Mouse (Mus musculus) embryonic facial prominence, embryonic 12.5 days (tissue): ENCODE results near the gene Ugt1a9. TPM values are rescaled to one million over a fixed set of nuclear protein-coding genes. Genes with fewer than 3 reads are reported as not detected.
A peak's percentile ranks its signal among the peaks of the same experiment; 100 is the strongest.

Experiments
- ATAC-seq: fragments of 200-750 bp; cut with Nextera tagmentation; 2 replicates; pipeline ENCODE4 v1.8.0; 2017; ENCODE audit not compliant: insufficient number of reproducible peaks, insufficient read depth, low FRiP score, low TSS enrichment
- H3K27ac ChIP-seq: fragments of 300-500 bp; sonication (generic); 2 replicates; pipeline ENCODE4 v1.5.1; 2016; ENCODE audit warnings: mild to moderate bottlenecking
- H3K27me3 ChIP-seq: fragments of 300-500 bp; sonication (generic); 2 replicates; pipeline ENCODE4 v1.6.1; 2016; ENCODE audit warnings: mild to moderate bottlenecking, moderate library complexity
- H3K36me3 ChIP-seq: fragments of 300-500 bp; sonication (generic); 2 replicates; pipeline ENCODE4 v1.6.1; 2016; ENCODE audit warnings: mild to moderate bottlenecking
- H3K4me1 ChIP-seq: fragments of 300-500 bp; sonication (generic); 2 replicates; pipeline ENCODE4 v1.6.1; 2016
- H3K4me2 ChIP-seq: fragments of 300-500 bp; sonication (generic); replicated peaks from 2 replicates; pipeline ENCODE4 v1.6.1; 2016; ENCODE audit warnings: mild to moderate bottlenecking, moderate library complexity
- H3K4me3 ChIP-seq: fragments of 300-500 bp; sonication (generic); 2 replicates; pipeline ENCODE4 v1.5.1; 2016; ENCODE audit warnings: mild to moderate bottlenecking
- H3K9ac ChIP-seq: fragments of 300-500 bp; sonication (generic); 2 replicates; pipeline ENCODE4 v1.6.1; 2016; ENCODE audit warnings: mild to moderate bottlenecking, moderate library complexity
- H3K9me3 ChIP-seq: fragments of 300-500 bp; sonication (generic); 2 replicates; pipeline ENCODE4 v1.6.1; 2016; ENCODE audit warnings: mild to moderate bottlenecking, moderate library complexity
- WGBS: fragments of 180-500 bp; shearing (Covaris S2); methylation state at CpG from one replicate; pipeline ENCODE4 v1.1.7; 2016; 5-methylcytosine and 5-hydroxymethylcytosine counted together
- polyA plus RNA-seq: library from polyadenylated mRNA; unstranded; fragments of >200 nt; fragmentation: Nextera tagmentation; extraction: Ambion mirVana; gene quantifications from 2 replicates; pipeline ENCODE4 v1.2.1, GENCODE M21; 2016

The Ugt1a9 gene
- polyA plus RNA-seq, 1 experiment from 2014 or later: not detected

DNA sequence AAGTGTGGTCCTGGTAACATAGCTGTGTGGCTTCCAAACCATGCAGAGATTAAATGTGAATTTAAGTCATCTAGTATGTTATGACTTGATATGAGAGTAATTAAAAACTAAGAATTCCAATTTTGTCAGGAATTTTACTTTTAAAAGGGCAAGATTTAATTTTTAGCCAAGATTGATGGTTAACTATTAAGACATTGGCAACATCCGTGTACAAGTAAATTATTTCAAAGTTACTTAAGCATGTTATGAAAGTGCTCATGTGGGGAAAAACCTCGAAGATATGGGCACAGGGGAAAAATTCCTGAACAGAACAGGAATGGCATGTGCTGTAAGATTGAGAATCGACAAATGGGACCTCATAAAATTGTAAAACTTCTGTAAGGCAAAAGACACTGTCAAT, 126.8 kb downstream of the Ugt1a9 start:
- WGBS: 81% methylated on average over 3 of the region's 3 CpGs

DNA sequence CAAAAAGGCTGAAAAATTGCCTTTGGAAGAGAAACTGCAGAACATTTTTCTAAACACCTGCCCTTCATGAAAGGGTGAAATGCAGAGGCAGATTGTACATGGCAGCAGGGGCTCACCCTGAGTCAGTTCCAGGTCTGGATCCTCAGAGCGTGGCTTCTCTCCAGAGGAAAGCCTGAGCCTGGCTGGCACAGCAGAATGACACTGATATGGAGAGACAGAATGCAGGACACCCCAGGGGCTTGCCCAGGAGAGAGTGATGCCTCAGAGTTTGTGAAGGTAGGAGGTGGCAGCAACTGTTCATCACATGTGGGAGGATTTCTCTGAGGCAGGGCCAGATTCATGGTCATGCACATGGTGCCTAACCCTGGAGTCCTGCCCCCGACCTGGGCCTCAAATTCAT, 129.4 kb downstream of the Ugt1a9 start:
- Histone ChIP-seq H3K9ac (no peak overlapping the region), H3K27ac (no peak overlapping the region)
- 74% methylated on average over 2 of the region's 2 CpGs for WGBS

More for the DNA sequence above, 126.8 kb downstream of the Ugt1a9 start:
- Histone ChIP-seq H3K27me3 (no peaks in the 10 kb centered on the region), H3K4me3 (no peak overlapping the region), H3K4me2 (no peak overlapping the region), H3K4me1 (no peaks in the 10 kb centered on the region), H3K27ac (no peak overlapping the region), H3K36me3 (no peaks in the 10 kb centered on the region), H3K9me3 (no peaks in the 10 kb centered on the region), H3K9ac (no peak overlapping the region)
- ATAC-seq: no peak

DNA sequence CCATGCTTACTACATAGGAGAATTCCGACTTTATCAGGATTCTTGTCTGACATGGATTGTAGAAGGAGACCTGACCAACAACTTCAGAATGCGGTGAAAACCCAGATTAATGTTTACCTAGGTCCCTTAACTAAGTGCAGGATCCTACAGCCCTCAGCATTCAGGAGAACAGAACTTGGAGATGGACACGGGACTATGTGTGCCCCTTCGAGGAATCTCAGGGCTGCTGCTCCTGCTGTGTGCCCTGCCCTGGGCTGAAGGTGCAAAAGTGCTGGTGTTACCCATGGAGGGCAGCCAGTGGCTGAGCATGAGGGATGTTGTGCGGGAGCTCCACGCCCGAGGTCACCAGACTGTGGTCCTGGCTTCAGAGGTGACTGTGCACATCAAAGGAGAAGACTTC, 129.9 kb downstream of the Ugt1a9 start, which contains the start of gene Ugt1a2:
Gene Ugt1a2 (plus strand): TSS at position 146 of the 400 bp plus-strand sequence.
- 74% methylated on average over 7 of the region's 7 CpGs for WGBS
- no peak within 1 kb of the TSS for H3K4me3 ChIP-seq
- no peak within 1 kb of the TSS for H3K9ac ChIP-seq
- H3K27me3 ChIP-seq: no peaks in the 10 kb centered on the region
- H3K4me2 ChIP-seq: no peak within 1 kb of the TSS
- no peaks in the 10 kb centered on the region for H3K36me3 ChIP-seq
- peaks cover 12% of the 10 kb centered on the region; the same call in 1 of the 2 replicates for H3K9me3 ChIP-seq
- ATAC-seq: no peak
- H3K4me1 ChIP-seq: peaks cover 6% of the 10 kb centered on the region
- H3K27ac ChIP-seq: no peak within 1 kb of the TSS

More for the DNA sequence above, 129.4 kb downstream of the Ugt1a9 start:
- Histone ChIP-seq H3K36me3 (no peaks in the 10 kb centered on the region), H3K4me1 (peaks cover 2% of the 10 kb centered on the region; the same call in 1 of the 2 replicates), H3K27me3 (no peaks in the 10 kb centered on the region), H3K4me2 (no peak overlapping the region), H3K9me3 (peaks cover 11% of the 10 kb centered on the region; the same call in 1 of the 2 replicates), H3K4me3 (no peak overlapping the region)
- no peak for ATAC-seq

DNA sequence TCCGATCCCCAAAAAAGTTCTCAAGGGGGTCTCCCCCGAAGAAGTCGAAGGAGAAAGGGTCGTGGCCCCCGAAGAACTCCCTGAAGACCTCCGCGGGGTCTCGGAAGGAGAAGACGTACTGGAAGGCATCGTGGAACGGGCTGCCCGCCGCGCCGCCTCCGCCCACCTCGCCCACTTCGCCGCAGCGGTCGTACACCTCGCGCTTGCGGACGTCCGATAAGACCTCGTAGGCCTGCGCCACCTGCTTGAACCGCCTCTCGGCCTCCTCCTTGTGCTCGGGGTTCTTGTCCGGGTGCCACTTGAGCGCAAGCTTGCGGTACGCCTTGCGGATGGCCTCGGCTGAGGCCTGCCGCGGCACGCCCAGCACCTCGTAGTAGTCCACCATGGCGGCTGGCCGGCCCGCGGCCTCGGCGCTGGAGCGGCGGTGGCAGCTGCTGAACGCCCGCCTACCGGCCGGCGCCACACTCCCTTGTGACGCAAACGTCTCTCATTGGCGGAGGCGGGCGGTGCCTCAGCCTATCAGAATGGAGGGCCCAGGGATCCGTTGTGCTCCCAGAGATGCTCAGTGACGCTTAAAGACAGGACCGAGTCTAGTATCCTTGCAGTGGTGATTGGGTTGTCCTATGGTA, 134.8 kb downstream of the Ugt1a9 start, which contains the start of gene Dnajb3:
Gene Dnajb3 (minus strand): TSS at position 489 of the 629 bp plus-strand sequence.
- 5% methylated on average over 62 of the region's 62 CpGs for WGBS

DNA sequence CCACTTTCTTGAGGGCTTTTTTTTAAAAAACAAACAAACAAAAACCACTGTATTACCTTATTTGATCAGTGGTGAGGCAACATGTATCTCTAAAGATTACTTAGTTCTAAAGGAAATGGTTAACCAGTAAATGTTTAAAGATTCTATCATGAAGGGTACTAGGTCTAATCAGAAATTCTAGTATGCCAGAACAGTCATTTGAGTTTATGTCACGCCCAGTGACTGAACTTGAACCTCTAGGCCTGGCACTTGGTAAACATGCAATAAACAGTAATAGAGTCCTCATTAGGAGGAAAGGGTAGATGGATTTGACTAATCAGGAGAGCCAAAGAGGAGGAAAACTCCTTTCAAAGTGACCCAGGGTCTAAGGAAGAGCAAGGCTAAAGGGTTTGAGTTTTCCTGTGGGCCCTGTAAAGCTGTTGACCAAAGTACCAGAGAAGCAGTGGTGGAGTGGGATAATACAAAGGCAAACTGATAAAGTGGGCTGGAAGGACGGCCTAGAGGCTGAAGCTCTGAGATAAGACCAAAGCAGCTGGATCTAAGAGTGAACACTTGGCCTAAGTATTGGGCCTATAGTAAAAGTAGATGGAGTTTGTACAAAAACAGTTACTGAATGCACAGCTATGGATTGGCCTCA, 136.4 kb downstream of the Ugt1a9 start:
- Histone ChIP-seq H3K4me3 (no peak overlapping the region), H3K27ac (no peak overlapping the region), H3K4me1 (peaks cover 6% of the 10 kb centered on the region), H3K9ac (no peak overlapping the region), H3K27me3 (no peaks in the 10 kb centered on the region), H3K36me3 (no peaks in the 10 kb centered on the region), H3K4me2 (no peak overlapping the region), H3K9me3 (peaks cover 19% of the 10 kb centered on the region)
- no peak for ATAC-seq
- WGBS: 81% methylated on average over 2 of the region's 2 CpGs

More for the DNA sequence above, 134.8 kb downstream of the Ugt1a9 start, which contains the start of gene Dnajb3:
- peak; percentile 95 for ATAC-seq
- Histone ChIP-seq H3K4me1 (peaks cover 6% of the 10 kb centered on the region), H3K27ac (no peak within 1 kb of the TSS), H3K9me3 (peaks cover 12% of the 10 kb centered on the region; the same call in 1 of the 2 replicates), H3K4me2 (peak within 1 kb of the TSS; percentile 73), H3K36me3 (no peaks in the 10 kb centered on the region), H3K4me3 (peak within 1 kb of the TSS; percentile 46), H3K9ac (peak within 1 kb of the TSS; percentile 44), H3K27me3 (no peaks in the 10 kb centered on the region)

DNA sequence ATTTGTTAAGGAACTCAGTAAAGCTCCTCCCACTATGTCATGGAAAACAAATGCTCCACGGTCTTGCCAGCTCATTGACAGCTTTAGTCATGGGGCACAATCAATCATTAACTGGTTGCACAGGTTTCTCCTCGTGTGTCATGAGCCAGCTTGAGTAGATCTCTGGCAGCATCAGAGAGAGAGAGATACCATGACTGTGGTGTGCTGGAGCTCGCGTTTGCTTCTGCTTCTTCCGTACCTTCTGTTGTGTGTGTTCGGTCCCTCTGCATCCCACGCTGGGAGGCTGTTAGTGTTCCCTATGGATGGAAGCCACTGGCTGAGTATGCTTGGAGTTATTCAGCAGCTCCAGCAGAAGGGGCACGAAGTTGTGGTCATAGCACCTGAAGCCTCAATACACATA, 141.2 kb downstream of the Ugt1a9 start, which contains the start of gene Ugt1a1:
Gene Ugt1a1 (plus strand): TSS at position 148 of the 400 bp plus-strand sequence.
- Histone ChIP-seq H3K27ac (no peak within 1 kb of the TSS), H3K9me3 (peaks cover 51% of the 10 kb centered on the region), H3K4me3 (no peak within 1 kb of the TSS), H3K4me2 (no peak within 1 kb of the TSS), H3K9ac (no peak within 1 kb of the TSS), H3K27me3 (no peaks in the 10 kb centered on the region), H3K36me3 (no peaks in the 10 kb centered on the region), H3K4me1 (no peaks in the 10 kb centered on the region)
- peak; percentile 1; the same call in 1 of the 2 replicates for ATAC-seq
- WGBS: 67% methylated on average over 8 of the region's 8 CpGs

GRCm38 (mm10) chr1:88212341-88213045, 141.9 kb downstream of the Ugt1a9 start:
- Histone ChIP-seq H3K36me3 (no peaks in the 10 kb centered on the region), H3K9me3 (peaks cover 57% of the 10 kb centered on the region), H3K27me3 (no peaks in the 10 kb centered on the region), H3K4me1 (no peaks in the 10 kb centered on the region), H3K27ac (no peak overlapping the region), H3K4me2 (no peak overlapping the region), H3K9ac (no peak overlapping the region), H3K4me3 (no peak overlapping the region)
- no peak; the same call in 1 of the 2 replicates for ATAC-seq
- 62% methylated on average over 8 of the region's 8 CpGs for WGBS

- H3K27ac ChIP-seq: no peak overlapping the region
- H3K4me2 ChIP-seq: no peak overlapping the region
- WGBS: 75% methylated on average over 1 of the region's 1 CpGs
- H3K27me3 ChIP-seq: no peaks in the 10 kb centered on the region
- H3K9me3 ChIP-seq: peaks cover 60% of the 10 kb centered on the region
- no peak for ATAC-seq
- H3K36me3 ChIP-seq: no peaks in the 10 kb centered on the region
- H3K9ac ChIP-seq: no peak overlapping the region
- no peak overlapping the region for H3K4me3 ChIP-seq
- no peaks in the 10 kb centered on the region for H3K4me1 ChIP-seq
These were observed 142.5 kb downstream of the Ugt1a9 start for GRCm38 (mm10) chr1:88213061-88213460.

DNA sequence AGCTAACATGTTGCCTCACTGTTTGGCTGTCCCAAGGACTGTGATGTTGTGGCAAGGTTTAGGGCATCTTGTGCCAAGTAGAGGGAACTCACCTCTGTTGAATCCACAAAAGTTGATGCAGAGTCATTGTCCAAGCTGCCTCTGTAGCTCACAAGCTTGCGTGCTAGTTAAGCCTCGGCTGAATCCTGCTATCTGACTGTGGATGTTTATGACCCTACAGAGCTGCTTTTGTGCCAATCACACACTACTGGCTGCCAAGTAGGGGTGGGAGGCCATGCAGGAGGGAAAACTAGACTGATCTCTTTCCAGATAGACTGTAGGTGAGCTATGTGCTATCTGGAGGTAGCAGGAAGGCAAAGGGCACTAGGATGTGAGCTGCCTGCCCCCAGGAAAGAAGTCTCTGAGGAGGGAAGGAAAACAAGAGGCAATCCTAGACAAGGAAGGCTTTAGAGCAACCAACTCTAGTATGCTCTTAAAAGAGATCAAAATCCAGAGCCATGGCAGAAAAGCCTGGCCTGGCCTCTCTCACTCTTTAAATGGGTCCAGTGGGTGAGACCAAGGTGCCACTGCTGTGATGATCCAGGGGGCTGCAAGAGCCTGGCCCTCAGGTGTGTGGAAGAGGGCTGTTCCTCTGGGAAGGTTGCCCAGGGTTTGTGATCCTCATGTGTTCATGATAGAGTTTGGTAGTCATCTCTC, 143.3 kb downstream of the Ugt1a9 start:
- 81% methylated on average over 2 of the region's 2 CpGs for WGBS
- Histone ChIP-seq H3K4me3 (no peak overlapping the region), H3K4me2 (no peak overlapping the region), H3K9me3 (peaks cover 60% of the 10 kb centered on the region), H3K27me3 (no peaks in the 10 kb centered on the region), H3K36me3 (no peaks in the 10 kb centered on the region), H3K9ac (no peak overlapping the region), H3K4me1 (no peaks in the 10 kb centered on the region), H3K27ac (no peak overlapping the region)
- no peak for ATAC-seq

- H3K4me3 ChIP-seq: no peak overlapping the region
- no peak overlapping the region for H3K4me2 ChIP-seq
- no peaks in the 10 kb centered on the region for H3K36me3 ChIP-seq
- peaks cover 60% of the 10 kb centered on the region for H3K9me3 ChIP-seq
- H3K4me1 ChIP-seq: no peaks in the 10 kb centered on the region
- H3K27me3 ChIP-seq: no peaks in the 10 kb centered on the region
- no peak overlapping the region for H3K27ac ChIP-seq
- WGBS: 78% methylated on average over 2 of the region's 2 CpGs
- no peak overlapping the region for H3K9ac ChIP-seq
- no peak for ATAC-seq
These were observed 143.9 kb downstream of the Ugt1a9 start for GRCm38 (mm10) chr1:88214462-88214952.
